Mouse (Mus musculus) heart, embryonic 14.5 days (tissue): Measurements from ENCODE around the gene Pml. TPM values are rescaled to one million over a fixed set of nuclear protein-coding genes. Genes with fewer than 3 reads are reported as not detected.

Experiments used
- ATAC-seq: fragments of 200-750 bp; cut with Nextera tagmentation; 2 replicates; pipeline ENCODE4 v1.8.0; 2017; ENCODE audit warnings: low read depth, moderate TSS enrichment; ENCODE audit not compliant: insufficient number of reproducible peaks, insufficient read depth, low FRiP score
- H3K27ac ChIP-seq, 2 experiments: fragments of 200-500 bp in 1 of 2; fragments of 300-500 bp in 1 of 2; sonication (generic) in 1 of 2; replicated peaks in 1 of 2; 2 replicates each; pipeline ENCODE4 v1.5.1; 2012 to 2014; ENCODE audit warnings: low read depth in 2 of 2, low read length in 2 of 2, control low read depth in 1 of 2, mild to moderate bottlenecking in 1 of 2, mixed read lengths in 1 of 2; ENCODE audit not compliant: control insufficient read depth in 1 of 2, insufficient read depth in 1 of 2
- H3K27me3 ChIP-seq: fragments of 300-500 bp; sonication (generic); 2 replicates; pipeline ENCODE4 v1.6.1; 2014; ENCODE audit warnings: mild to moderate bottlenecking, low read length, control low read depth; ENCODE audit not compliant: control insufficient read depth, insufficient read depth
- H3K36me3 ChIP-seq: fragments of 300-500 bp; sonication (generic); 2 replicates; pipeline ENCODE4 v1.6.1; 2014; ENCODE audit warnings: mild to moderate bottlenecking, control low read depth, low read length, mixed read lengths; ENCODE audit not compliant: control insufficient read depth, insufficient read depth
- H3K4me1 ChIP-seq, 2 experiments: fragments of 200-500 bp in 1 of 2; fragments of 300-500 bp in 1 of 2; sonication (generic) in 1 of 2; 2 replicates each; pipeline ENCODE4 v1.6.1; 2012 to 2014; ENCODE audit warnings: low read length in 2 of 2, control low read depth in 1 of 2, mixed read lengths in 1 of 2; ENCODE audit not compliant: control insufficient read depth in 2 of 2, insufficient read depth in 2 of 2
- H3K4me2 ChIP-seq: fragments of 300-500 bp; sonication (generic); 2 replicates; pipeline ENCODE4 v1.6.1; 2014; ENCODE audit warnings: mild to moderate bottlenecking, low read length
- H3K4me3 ChIP-seq, 2 experiments: fragments of 200-500 bp in 1 of 2; fragments of 300-500 bp in 1 of 2; sonication (generic) in 1 of 2; 2 replicates each; pipeline ENCODE4 v1.5.1; 2012 to 2014; ENCODE audit warnings: low read length in 2 of 2, mild to moderate bottlenecking in 2 of 2, control low read depth in 1 of 2, low read depth in 1 of 2, moderate library complexity in 1 of 2; ENCODE audit not compliant: control insufficient read depth in 1 of 2, insufficient read depth in 1 of 2
- H3K9ac ChIP-seq: fragments of 300-500 bp; sonication (generic); 2 replicates; pipeline ENCODE4 v1.6.1; 2014; ENCODE audit warnings: mild to moderate bottlenecking, low read length
- H3K9me3 ChIP-seq: fragments of 300-500 bp; sonication (generic); 2 replicates; pipeline ENCODE4 v1.6.1; 2016; ENCODE audit warnings: low read length, control low read depth; ENCODE audit not compliant: control insufficient read depth
- WGBS: fragments of 180-500 bp; shearing (Covaris S2); extraction: QIAGEN DNeasy Blood & Tissue Kit; methylation state at CpG from one replicate; pipeline ENCODE4 v1.1.7; 2014; 5-methylcytosine and 5-hydroxymethylcytosine counted together
- polyA plus RNA-seq: library from polyadenylated mRNA; unstranded; fragments of >200 nt; fragmentation: Nextera tagmentation; extraction: Ambion mirVana; gene quantifications from 2 replicates; pipeline ENCODE4 v1.2.1, GENCODE M21; 2014

Gene Pml
- polyA plus RNA-seq, 1 experiment from 2014 or later = 11.0 TPM

DNA sequence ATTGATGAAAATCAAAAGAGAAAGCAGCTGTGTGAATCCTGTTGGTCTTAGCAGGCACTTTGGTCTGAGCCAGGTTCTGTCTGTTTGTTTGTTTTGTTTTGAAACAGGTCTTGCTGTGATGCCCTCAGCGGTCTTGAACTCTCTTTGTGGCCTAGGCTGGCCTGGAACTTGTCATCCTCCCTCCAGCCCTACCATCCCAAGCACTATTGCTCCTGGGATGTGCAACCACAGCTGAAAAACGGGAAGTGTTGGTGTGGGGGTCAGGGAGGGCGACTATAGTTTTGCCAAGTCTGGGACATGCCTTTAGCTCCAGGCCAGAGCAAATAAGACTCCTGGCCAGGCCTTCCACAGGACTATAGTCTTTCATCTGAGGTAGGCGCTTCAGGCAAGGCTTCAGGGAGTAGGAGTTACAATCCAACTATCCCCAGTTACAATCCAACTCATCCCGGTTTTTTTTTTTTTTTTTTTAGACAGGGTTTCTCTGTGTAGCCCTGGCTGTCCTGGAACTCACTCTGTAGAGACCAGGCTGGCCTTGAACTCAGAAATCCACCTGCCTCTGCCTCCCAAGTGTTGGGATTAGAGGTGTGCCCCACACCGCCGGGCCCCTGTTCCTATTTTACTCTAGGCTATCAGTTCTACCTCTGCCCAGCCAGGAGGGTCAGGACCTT lies 706 bp downstream of the Pml start:
- Histone ChIP-seq H3K9ac (peak overlapping the region; percentile 85), H3K27me3 (no peaks in the 10 kb centered on the region), H3K36me3 (peaks cover 9% of the 10 kb centered on the region; the same call in 1 of the 2 replicates), H3K4me2 (peak overlapping the region; percentile 77), H3K27ac (peak overlapping the region; percentile 95 to 97), H3K4me1 (peaks cover 24 to 40% of the 10 kb centered on the region in 2 experiments), H3K4me3 (peak overlapping the region; percentile 66), H3K9me3 (no peaks in the 10 kb centered on the region)
- 21% methylated on average over 7 of the region's 7 CpGs for WGBS
- ATAC-seq = no peak

DNA sequence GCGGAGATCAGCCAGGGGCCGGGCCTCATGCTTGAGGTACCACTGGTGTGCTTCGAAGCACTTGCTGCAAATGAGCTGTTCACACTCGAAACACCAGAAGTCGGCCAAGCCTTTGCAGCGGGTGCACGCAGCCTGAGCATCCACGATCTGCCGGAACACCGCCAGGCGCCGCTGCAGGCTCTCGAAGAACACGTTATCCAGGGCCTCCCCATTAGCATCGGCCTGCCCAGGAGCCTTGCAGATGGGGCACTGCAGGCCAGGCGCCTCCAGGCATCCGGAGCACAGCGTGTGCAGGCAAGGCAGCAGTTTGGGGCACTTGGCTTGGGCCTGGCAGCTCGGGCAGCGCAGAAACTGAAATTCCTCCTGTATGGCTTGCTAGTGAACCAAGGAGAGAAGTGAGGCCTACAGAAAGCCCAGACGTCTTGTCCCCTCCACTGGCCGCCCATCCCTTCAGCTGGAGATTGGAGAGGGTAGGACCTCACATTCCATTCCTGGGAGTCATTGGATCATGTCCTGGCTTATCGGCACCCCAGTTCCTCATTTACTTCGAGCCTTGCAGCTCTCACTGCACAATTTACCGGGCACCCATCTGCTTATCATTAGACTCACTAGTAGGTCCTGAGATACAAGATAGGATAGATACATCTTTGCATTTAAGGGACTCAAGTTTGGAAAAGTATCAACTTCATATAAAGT lies 2.4 kb downstream of the Pml start:
- Histone ChIP-seq H3K27ac (peak overlapping the region; percentile 55 to 65), H3K9me3 (no peaks in the 10 kb centered on the region), H3K27me3 (no peaks in the 10 kb centered on the region), H3K4me1 (peaks cover 29 to 51% of the 10 kb centered on the region in 2 experiments), H3K4me3 (peak overlapping the region; percentile 30 to 37), H3K36me3 (peaks cover 14% of the 10 kb centered on the region), H3K9ac (peak overlapping the region; percentile 70), H3K4me2 (peak overlapping the region; percentile 77)
- WGBS = 8% methylated on average over 25 of the region's 25 CpGs
- peak; percentile 67 for ATAC-seq

DNA sequence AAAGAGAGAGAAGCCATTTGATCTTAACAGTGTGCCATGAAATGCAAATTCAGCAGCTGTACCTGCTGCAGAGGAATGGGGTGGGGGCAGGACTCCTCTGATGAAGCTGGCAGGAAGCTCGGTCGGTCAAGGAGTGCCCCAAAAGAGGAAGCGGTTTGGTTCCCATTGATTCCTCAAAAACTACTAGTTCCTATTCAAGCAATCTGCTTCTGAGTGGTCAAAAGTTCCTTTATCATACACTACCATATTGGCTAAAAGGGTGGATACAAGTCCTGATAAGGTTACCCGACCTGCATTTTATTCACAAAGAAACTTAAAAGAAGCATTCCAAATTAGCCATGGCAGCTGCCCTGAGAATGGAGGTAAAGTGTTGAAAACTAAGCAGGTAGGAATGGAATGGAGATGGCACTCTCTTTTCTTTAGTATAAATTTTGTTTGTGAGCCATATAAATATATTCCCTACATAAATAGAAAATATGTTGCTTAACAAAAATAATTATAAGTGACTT lies 3.4 kb downstream of the Pml start:
- H3K4me3 ChIP-seq = no peak overlapping the region
- H3K4me1 ChIP-seq = peaks cover 33 to 62% of the 10 kb centered on the region in 2 experiments
- no peaks in the 10 kb centered on the region for H3K9me3 ChIP-seq
- 0 out of 2 replicates have a peak overlapping the region, but pooled peaks have one; percentile 77 for H3K4me2 ChIP-seq
- peaks cover 14% of the 10 kb centered on the region for H3K36me3 ChIP-seq
- H3K9ac ChIP-seq = no peak overlapping the region; the same call in 1 of the 2 replicates
- no peaks in the 10 kb centered on the region for H3K27me3 ChIP-seq
- WGBS = 63% methylated on average over 4 of the region's 4 CpGs
- ATAC-seq = no peak
- no peak overlapping the region for H3K27ac ChIP-seq

DNA sequence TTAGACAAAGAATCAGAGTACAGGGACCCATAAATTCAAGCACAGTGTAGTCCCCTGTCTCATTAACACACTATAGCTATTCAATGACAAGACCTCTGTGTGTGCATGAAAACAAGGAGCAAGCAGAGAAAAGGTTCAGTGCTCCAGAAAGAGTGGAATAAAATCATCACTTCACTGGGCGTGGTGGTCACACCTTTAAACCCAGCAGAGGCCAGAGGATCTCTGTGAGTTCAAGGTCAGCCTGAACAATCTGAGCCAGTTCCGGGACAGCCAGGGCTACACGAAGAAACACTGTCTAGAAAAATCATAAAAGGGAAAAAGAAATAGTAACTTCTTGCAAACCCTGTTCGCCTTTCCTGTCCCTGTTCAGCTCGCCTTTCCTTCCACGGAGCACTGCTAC lies 5.9 kb downstream of the Pml start:
- H3K4me2 ChIP-seq = no peak overlapping the region
- H3K27ac ChIP-seq = no peak overlapping the region
- no peaks in the 10 kb centered on the region for H3K9me3 ChIP-seq
- no peak for ATAC-seq
- 78% methylated on average over 6 of the region's 6 CpGs for WGBS
- H3K9ac ChIP-seq = no peak overlapping the region
- H3K4me1 ChIP-seq = peaks cover 25 to 50% of the 10 kb centered on the region in 2 experiments
- peaks cover 23% of the 10 kb centered on the region for H3K36me3 ChIP-seq
- H3K4me3 ChIP-seq = no peak overlapping the region
- H3K27me3 ChIP-seq = no peaks in the 10 kb centered on the region

DNA sequence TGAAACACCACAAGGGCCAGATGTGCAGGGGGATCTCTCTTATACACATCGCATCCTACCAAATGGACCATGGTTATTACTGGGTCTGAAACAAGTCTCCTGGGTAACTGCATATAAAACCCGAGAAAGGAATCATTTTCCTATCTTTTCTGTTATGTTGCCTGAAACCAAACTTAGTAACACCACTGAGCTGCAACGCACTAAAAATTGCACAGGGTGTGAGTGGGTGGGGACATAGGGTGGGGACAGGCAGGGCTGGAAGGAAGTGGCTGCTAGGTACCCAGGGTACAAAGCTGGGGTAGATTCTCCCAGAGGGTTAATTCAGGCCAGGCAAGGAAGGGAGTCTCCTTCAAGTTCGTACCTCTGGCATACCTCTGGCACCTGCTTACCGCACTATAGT lies 6.9 kb downstream of the Pml start:
- Histone ChIP-seq H3K4me3 (no peak overlapping the region), H3K27ac (peak overlapping the region in 1 of 2 experiments; percentile 64; a peak in 1 of 4 replicates), H3K9ac (no peak overlapping the region), H3K4me1 (peaks cover 24 to 40% of the 10 kb centered on the region in 2 experiments), H3K9me3 (no peaks in the 10 kb centered on the region), H3K36me3 (peaks cover 23% of the 10 kb centered on the region), H3K27me3 (no peaks in the 10 kb centered on the region), H3K4me2 (no peak overlapping the region)
- 62% methylated on average over 5 of the region's 5 CpGs for WGBS
- ATAC-seq = no peak

DNA sequence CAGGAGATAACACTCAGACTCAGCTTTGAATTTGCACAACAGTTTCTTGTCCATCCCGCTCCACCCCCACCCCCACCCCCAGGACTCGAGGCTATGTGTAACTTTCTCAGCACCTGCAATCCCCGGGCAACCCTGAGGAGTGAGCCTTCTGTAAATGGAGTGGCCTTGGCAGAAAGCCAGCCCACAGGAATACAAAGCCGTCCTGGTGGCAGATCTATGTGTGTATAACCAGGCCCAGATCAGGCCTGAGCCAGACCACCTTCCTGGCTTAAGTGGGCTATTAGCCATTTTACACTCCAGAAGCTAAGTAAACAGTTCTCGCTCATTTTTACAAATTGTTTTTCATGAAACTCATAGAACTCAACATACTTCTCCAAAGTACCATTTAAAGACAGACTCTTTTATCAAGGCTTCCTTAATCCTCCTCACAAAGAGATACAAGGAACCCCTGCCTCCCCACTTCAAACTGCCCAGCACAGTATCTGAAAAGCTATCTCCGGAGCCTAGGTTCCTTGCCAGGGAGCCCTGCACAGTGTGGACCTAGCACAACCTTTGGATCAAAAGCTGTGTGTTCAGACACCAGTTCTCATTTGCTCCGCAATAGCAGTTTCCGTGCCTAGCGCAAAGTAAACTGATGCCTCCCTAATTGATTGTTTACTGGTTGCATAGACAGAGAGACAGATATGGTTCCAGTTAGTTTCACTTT lies 7.7 kb downstream of the Pml start:
- H3K27me3 ChIP-seq = no peaks in the 10 kb centered on the region
- 0 out of 2 replicates have a peak, but pooled peaks have one; percentile 59 for ATAC-seq
- H3K9me3 ChIP-seq = no peaks in the 10 kb centered on the region
- peaks cover 23% of the 10 kb centered on the region for H3K36me3 ChIP-seq
- peaks cover 19 to 32% of the 10 kb centered on the region in 2 experiments for H3K4me1 ChIP-seq
- H3K9ac ChIP-seq = peak overlapping the region; percentile 28; the same call in 1 of the 2 replicates
- peak overlapping the region; percentile 23 for H3K4me2 ChIP-seq
- peak overlapping the region; percentile 64 to 67 for H3K27ac ChIP-seq
- no peak overlapping the region for H3K4me3 ChIP-seq
- WGBS = 41% methylated on average over 9 of the region's 9 CpGs

DNA sequence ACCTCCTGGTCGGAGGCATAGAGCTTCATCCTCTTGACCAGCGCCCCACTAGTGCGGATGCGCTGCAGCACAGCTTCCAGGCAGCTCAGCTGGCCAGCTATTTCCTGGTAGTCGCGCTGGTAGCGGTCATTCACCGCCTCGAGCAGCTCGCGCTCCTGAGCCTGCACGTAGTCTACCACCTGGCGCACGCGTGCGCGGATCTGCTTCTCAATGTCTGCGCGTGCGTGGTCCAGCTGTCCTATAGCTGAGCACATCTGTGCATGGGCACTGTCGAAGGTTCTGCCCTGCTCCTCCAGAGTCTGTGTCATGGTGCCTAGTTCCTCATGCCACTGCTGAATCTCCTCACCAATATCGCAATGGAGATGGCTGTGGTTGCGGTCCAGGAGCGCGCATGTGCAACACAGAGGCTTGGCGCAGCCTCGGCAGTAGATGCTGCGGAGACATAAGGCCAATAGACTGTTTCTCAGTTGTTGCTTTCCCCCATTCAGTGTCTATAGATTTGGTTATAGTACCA lies 15.0 kb downstream of the Pml start:
- Histone ChIP-seq H3K4me3 (no peak overlapping the region), H3K4me2 (no peak overlapping the region), H3K27ac (no peak overlapping the region), H3K36me3 (peaks cover 46% of the 10 kb centered on the region), H3K9ac (no peak overlapping the region), H3K27me3 (no peaks in the 10 kb centered on the region), H3K4me1 (peaks cover 0 to 6% of the 10 kb centered on the region in 2 experiments; a peak in 1 of 4 replicates), H3K9me3 (no peaks in the 10 kb centered on the region)
- ATAC-seq = no peak
- 95% methylated on average over 28 of the region's 28 CpGs for WGBS
